Mouse (Mus musculus) myocyte (in vitro differentiated cells): ENCODE results near the gene Capn3. TPM values are rescaled to one million over a fixed set of nuclear protein-coding genes. Genes with fewer than 3 reads are reported as not detected.

Source experiments
- H3K27me3 ChIP-seq: one replicate; pipeline ENCODE4 v1.6.1; 2011; ENCODE audit not compliant: control insufficient read depth, insufficient read depth, insufficient read length
- H3K36me3 ChIP-seq: one replicate; pipeline ENCODE4 v1.6.1; 2011; ENCODE audit not compliant: control insufficient read depth, insufficient read depth
- H3K4me2 ChIP-seq: one replicate; pipeline ENCODE4 v1.6.1; 2011; ENCODE audit warnings: low read depth, control low read depth
- H3K4me3 ChIP-seq: one replicate; pipeline ENCODE4 v1.5.1; 2011; ENCODE audit warnings: mild to moderate bottlenecking, control low read depth, moderate library complexity
- H3K79me2 ChIP-seq: one replicate; pipeline ENCODE4 v1.6.1; 2011; ENCODE audit not compliant: control insufficient read depth, insufficient read depth
- H3ac ChIP-seq: one replicate; pipeline ENCODE4 v1.6.1; 2011; ENCODE audit not compliant: control insufficient read depth, insufficient read length
- CEBPB ChIP-seq: IDR thresholded peaks from 2 replicates; pipeline ENCODE4 v1.6.1; 2011; ENCODE audit warnings: mild to moderate bottlenecking, moderate library complexity; ENCODE audit not compliant: poor library complexity, insufficient read depth, severe bottlenecking
- E2F4 ChIP-seq: IDR thresholded peaks from one replicate; pipeline ENCODE4 v1.6.1; 2011; ENCODE audit warnings: mild to moderate bottlenecking, control low read depth, moderate library complexity; ENCODE audit not compliant: insufficient read depth
- MAX ChIP-seq: IDR thresholded peaks from one replicate; pipeline ENCODE4 v1.6.1; 2011; ENCODE audit warnings: low read depth, mild to moderate bottlenecking, control low read depth
- MYOD1 ChIP-seq, 3 experiments: IDR thresholded peaks; one replicate each; pipeline ENCODE4 v1.6.1; 2011; ENCODE audit warnings: control low read depth in 2 of 3, low read depth in 2 of 3, mild to moderate bottlenecking in 2 of 3, moderate library complexity in 1 of 3; ENCODE audit not compliant: insufficient read length in 2 of 3, control insufficient read depth in 1 of 3
- MYOG ChIP-seq, 3 experiments: IDR thresholded peaks; one replicate each; pipeline ENCODE4 v1.6.1; 2011; ENCODE audit warnings: control low read depth in 2 of 3, low read depth in 2 of 3, mild to moderate bottlenecking in 2 of 3; ENCODE audit not compliant: insufficient read length in 2 of 3, control insufficient read depth in 1 of 3, insufficient read depth in 1 of 3
- POLR2A ChIP-seq: IDR thresholded peaks from one replicate; pipeline ENCODE4 v1.6.1; 2011; ENCODE audit warnings: low read depth, mild to moderate bottlenecking, control low read depth, moderate library complexity; ENCODE audit not compliant: insufficient read length
- POLR2AphosphoS2 ChIP-seq: IDR thresholded peaks from one replicate; pipeline ENCODE4 v1.6.1; 2011; ENCODE audit warnings: low read depth, control low read depth; ENCODE audit not compliant: insufficient read length
- REST ChIP-seq: IDR thresholded peaks from one replicate; pipeline ENCODE4 v1.6.1; 2011; ENCODE audit warnings: mild to moderate bottlenecking, control low read depth, moderate library complexity; ENCODE audit not compliant: insufficient read depth, insufficient read length
- SRF ChIP-seq: IDR thresholded peaks from one replicate; pipeline ENCODE4 v1.6.1; 2011; ENCODE audit warnings: low read depth; ENCODE audit not compliant: control insufficient read depth, insufficient read length
- TCF12 ChIP-seq: IDR thresholded peaks from one replicate; pipeline ENCODE4 v1.6.1; 2011; ENCODE audit warnings: mild to moderate bottlenecking, control low read depth; ENCODE audit not compliant: poor library complexity, insufficient read depth, severe bottlenecking
- TCF3 ChIP-seq: IDR thresholded peaks from one replicate; pipeline ENCODE4 v1.6.1; 2011; ENCODE audit warnings: low read depth, control low read depth; ENCODE audit not compliant: insufficient read length
- USF1 ChIP-seq: IDR thresholded peaks from one replicate; pipeline ENCODE4 v1.6.1; 2011; ENCODE audit warnings: low read depth, mild to moderate bottlenecking, control low read depth, moderate library complexity
- polyA plus RNA-seq: library from polyadenylated mRNA; unstranded; fragments of >200 nt; fragmentation: generic; extraction: Trizol; gene quantifications from one replicate; pipeline ENCODE4 v1.2.1, GENCODE M21; 2012; ENCODE audit warnings: missing spikeins

Gene Capn3
- polyA plus RNA-seq, 1 experiment, result 15.9 TPM

- H3K27me3 ChIP-seq, result no peaks in the 10 kb centered on the region
- no peak for TF ChIP-seq CEBPB
- TF ChIP-seq MYOG (IDR thresholded peaks at IDR 0.05; ENCODE audit: control insufficient read depth in 1 of 3, insufficient read depth in 1 of 3, insufficient read length in 2 of 3, low read depth in 2 of 3), result no peak
These were observed 44.2 kb downstream of the Capn3 start for GRCm38 (mm10) chr2:120499971-120500471.

GRCm38 (mm10) chr2:120501136-120501918 lies 45.5 kb downstream of the Capn3 start:
- Histone ChIP-seq H3K79me2 (no peaks in the 10 kb centered on the region), H3ac (no peak overlapping the region), H3K4me3 (no peak overlapping the region), H3K4me2 (no peak overlapping the region), H3K36me3 (peaks cover 7% of the 10 kb centered on the region), H3K27me3 (no peaks in the 10 kb centered on the region)
- TF ChIP-seq MYOG (IDR thresholded peaks at IDR 0.05; ENCODE audit: control insufficient read depth in 1 of 3, insufficient read depth in 1 of 3, insufficient read length in 2 of 3, low read depth in 2 of 3), result no peak
- no peak for TF ChIP-seq SRF
- TF ChIP-seq MYOD1 (IDR thresholded peaks at IDR 0.05; ENCODE audit: control insufficient read depth in 1 of 3, insufficient read length in 2 of 3, low read depth in 2 of 3), result no peak
- no peak for TF ChIP-seq REST
- TF ChIP-seq E2F4, result no peak
- no peak for TF ChIP-seq CEBPB
- no peak for TF ChIP-seq POLR2AphosphoS2
- no peak for TF ChIP-seq TCF3
- TF ChIP-seq MAX, result no peak
- no peak for TF ChIP-seq USF1
- TF ChIP-seq TCF12, result no peak
- no peak for TF ChIP-seq POLR2A

More at GRCm38 (mm10) chr2:120499971-120500471, 44.2 kb downstream of the Capn3 start:
- Histone ChIP-seq H3ac (no peak overlapping the region), H3K36me3 (no peaks in the 10 kb centered on the region), H3K79me2 (no peaks in the 10 kb centered on the region), H3K4me3 (no peak overlapping the region), H3K4me2 (no peak overlapping the region)

- H3K4me2 ChIP-seq, result no peak overlapping the region
- no peaks in the 10 kb centered on the region for H3K27me3 ChIP-seq
- H3K4me3 ChIP-seq, result no peak overlapping the region
- H3K36me3 ChIP-seq, result peaks cover 7% of the 10 kb centered on the region
- H3ac ChIP-seq, result no peak overlapping the region
- no peaks in the 10 kb centered on the region for H3K79me2 ChIP-seq
- TF ChIP-seq REST (no peak), POLR2AphosphoS2 (peak; percentile 19), E2F4 (no peak), USF1 (no peak)
These were observed 46.2 kb downstream of the Capn3 start for GRCm38 (mm10) chr2:120501931-120502604.

- no peaks in the 10 kb centered on the region for H3K27me3 ChIP-seq
- peaks cover 7% of the 10 kb centered on the region for H3K36me3 ChIP-seq
- TF ChIP-seq SRF (no peak), E2F4 (no peak), CEBPB (no peak), TCF12 (no peak), USF1 (no peak), POLR2AphosphoS2 (peak; percentile 9)
- H3K79me2 ChIP-seq, result no peaks in the 10 kb centered on the region
- no peak overlapping the region for H3K4me3 ChIP-seq
- H3K4me2 ChIP-seq, result no peak overlapping the region
- no peak overlapping the region for H3ac ChIP-seq
These were observed 46.8 kb downstream of the Capn3 start for GRCm38 (mm10) chr2:120502605-120502990.

- Histone ChIP-seq H3ac (no peak overlapping the region), H3K79me2 (no peaks in the 10 kb centered on the region), H3K4me2 (no peak overlapping the region), H3K36me3 (peaks cover 7% of the 10 kb centered on the region), H3K27me3 (no peaks in the 10 kb centered on the region), H3K4me3 (no peak overlapping the region)
- no peak for TF ChIP-seq TCF12
- TF ChIP-seq CEBPB, result no peak
- TF ChIP-seq POLR2AphosphoS2, result peak; percentile 83
- no peak for TF ChIP-seq MYOD1 (IDR thresholded peaks at IDR 0.05; ENCODE audit: control insufficient read depth in 1 of 3, insufficient read length in 2 of 3, low read depth in 2 of 3)
- TF ChIP-seq USF1, result no peak
These were observed 47.3 kb downstream of the Capn3 start for GRCm38 (mm10) chr2:120503094-120503493.
